Mouse (Mus musculus) spleen, postnatal 14 days (tissue): ENCODE results near the gene Olfr1174-ps.

Source experiments
- DNase-seq, 2 experiments: peaks; one replicate each; pipeline ENCODE4 v3.0.0; 2021 to 2022; ENCODE audit warnings: low spot score in 2 of 2

The Olfr1174-ps gene

DNA sequence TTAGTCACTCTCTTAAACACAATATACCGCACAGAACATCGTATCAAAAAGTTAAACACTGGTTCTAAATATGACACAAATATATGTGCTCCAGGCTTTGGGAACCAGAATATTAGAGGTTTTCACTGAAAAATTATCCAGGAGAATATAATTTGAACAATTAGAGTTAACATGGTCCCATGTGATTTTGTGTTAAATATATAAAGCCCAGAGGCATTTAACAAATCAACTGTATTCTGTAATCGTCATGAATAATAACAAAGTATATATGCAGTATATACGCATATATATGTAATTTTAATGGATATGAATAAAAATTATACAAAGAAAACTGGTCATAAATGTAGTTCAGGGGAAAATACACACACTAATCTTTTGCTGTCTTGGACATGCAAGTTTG is at the start of gene Olfr1174-ps:
Olfr1174-ps (minus strand) TSS at position 101 of the 400 bp plus-strand sequence.
- DNase-seq: no peak

GRCm38 (mm10) chr2:88356304-88356703 is 41.4 kb upstream of the Olfr1174-ps start:
- no peak for DNase-seq

GRCm38 (mm10) chr2:88346392-88346791 is 31.5 kb upstream of the Olfr1174-ps start, which contains the start of gene Olfr1177-ps:
Gene Olfr1177-ps, minus strand, starts transcription at chr2:88346492.
- no peak for DNase-seq

GRCm38 (mm10) chr2:88336421-88336820 is 21.5 kb upstream of the Olfr1174-ps start, which contains the start of gene Olfr1176:
Gene Olfr1176, plus strand, starts transcription at chr2:88336721.
- DNase-seq: no peak

GRCm38 (mm10) chr2:88327115-88327514 is 12.2 kb upstream of the Olfr1174-ps start, which contains the start of gene Olfr1175-ps:
Gene Olfr1175-ps, minus strand, starts transcription at chr2:88327215.
- DNase-seq: no peak

DNA sequence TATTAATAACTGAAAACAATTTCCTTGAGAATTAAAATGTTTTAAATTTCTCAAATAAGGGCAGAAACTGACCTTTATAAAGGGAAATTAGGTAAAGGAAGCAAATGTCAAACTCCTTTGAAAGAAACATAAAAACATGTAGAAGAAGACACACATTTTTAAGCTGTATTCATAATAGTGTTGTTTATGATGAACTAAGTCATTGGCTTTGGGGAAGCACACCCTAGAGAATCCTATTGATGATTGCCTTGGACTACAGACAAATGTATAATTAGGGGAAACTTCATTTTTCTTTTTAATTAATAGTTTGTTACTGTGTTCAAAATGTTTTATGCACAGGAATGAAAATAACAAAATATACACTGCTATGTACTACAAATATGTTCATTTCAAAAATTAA is 35.2 kb downstream of the Olfr1174-ps start, which contains the start of gene Olfr1173:
Olfr1173 (minus strand) TSS at position 101 of the 400 bp plus-strand sequence.
- no peak for DNase-seq
